Mouse (Mus musculus) bone marrow macrophage, adult 2 months (primary cell): ENCODE data around the gene Fosb. TPM values are rescaled to one million over a fixed set of nuclear protein-coding genes. Genes with fewer than 3 reads are reported as not detected.

Experiments
- H3K27ac ChIP-seq: 2 replicates; pipeline ENCODE4 v1.5.1; 2012; ENCODE audit warnings: low read depth, low read length; ENCODE audit not compliant: insufficient read depth
- H3K4me1 ChIP-seq: 2 replicates; pipeline ENCODE4 v1.6.1; 2012; ENCODE audit warnings: low read length; ENCODE audit not compliant: control insufficient read depth, insufficient read depth
- H3K4me3 ChIP-seq: 2 replicates; pipeline ENCODE4 v1.5.1; 2012; ENCODE audit warnings: mild to moderate bottlenecking, low read length, moderate library complexity; ENCODE audit not compliant: insufficient read depth
- CTCF ChIP-seq: IDR thresholded peaks from 2 replicates; pipeline ENCODE4 v1.5.1; 2012; ENCODE audit warnings: low read depth, mild to moderate bottlenecking, low read length, moderate library complexity
- POLR2A ChIP-seq: IDR thresholded peaks from 2 replicates; pipeline ENCODE4 v1.6.1; 2012; ENCODE audit warnings: mild to moderate bottlenecking, low read depth, low read length, borderline replicate concordance
- polyA plus RNA-seq: library from polyadenylated mRNA; stranded (reverse); fragments of >200 nt; gene quantifications from 2 replicates; pipeline ENCODE4 v1.2.4, GENCODE M21; 2012; ENCODE audit not compliant: missing spikeins, insufficient read depth, insufficient read length

The Fosb gene
- polyA plus RNA-seq, 1 experiment: 0.68 TPM

DNA sequence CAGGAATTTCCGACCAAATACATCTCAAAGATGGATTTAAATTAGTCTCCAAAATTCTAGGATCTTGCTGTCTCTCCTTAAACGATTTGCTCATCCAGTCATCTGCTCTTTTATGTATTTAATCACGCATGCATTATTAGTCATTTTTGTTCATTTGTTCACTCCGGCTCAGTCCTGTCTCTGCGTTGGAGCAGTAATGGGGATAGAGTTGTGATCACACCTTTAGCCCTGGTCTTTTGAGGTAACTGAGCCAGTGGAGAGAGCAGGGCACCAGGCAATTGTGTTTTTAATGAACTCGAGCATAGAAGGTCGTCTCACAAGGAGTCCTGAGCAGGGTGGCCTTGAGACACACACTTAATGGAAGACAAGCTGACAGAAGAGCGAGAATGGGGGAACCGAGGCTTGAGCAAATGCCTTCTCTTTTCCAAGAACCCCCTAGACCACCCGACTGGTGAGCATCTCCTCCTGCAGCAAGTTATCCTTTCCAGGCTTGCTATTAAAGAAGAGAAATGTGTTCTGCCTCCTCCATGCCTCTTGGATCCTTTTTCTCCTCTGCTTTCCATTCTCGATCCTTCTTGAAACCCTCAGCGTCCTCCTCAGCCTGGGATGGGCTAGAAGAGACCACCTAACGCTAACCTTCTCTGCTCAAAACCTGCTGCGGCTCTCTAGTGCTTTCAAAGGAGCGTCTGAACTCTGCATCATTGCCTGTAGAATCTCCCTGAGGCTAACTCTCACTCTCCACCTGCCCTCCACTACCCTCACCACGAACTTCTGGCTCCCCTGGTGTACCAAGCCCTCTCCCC, 8.2 kb downstream of the Fosb start:
- Histone ChIP-seq H3K4me1 (peaks cover 9% of the 10 kb centered on the region), H3K4me3 (peak overlapping the region; percentile 14), H3K27ac (no peak overlapping the region)
- TF ChIP-seq POLR2A (no peak), CTCF (no peak)

DNA sequence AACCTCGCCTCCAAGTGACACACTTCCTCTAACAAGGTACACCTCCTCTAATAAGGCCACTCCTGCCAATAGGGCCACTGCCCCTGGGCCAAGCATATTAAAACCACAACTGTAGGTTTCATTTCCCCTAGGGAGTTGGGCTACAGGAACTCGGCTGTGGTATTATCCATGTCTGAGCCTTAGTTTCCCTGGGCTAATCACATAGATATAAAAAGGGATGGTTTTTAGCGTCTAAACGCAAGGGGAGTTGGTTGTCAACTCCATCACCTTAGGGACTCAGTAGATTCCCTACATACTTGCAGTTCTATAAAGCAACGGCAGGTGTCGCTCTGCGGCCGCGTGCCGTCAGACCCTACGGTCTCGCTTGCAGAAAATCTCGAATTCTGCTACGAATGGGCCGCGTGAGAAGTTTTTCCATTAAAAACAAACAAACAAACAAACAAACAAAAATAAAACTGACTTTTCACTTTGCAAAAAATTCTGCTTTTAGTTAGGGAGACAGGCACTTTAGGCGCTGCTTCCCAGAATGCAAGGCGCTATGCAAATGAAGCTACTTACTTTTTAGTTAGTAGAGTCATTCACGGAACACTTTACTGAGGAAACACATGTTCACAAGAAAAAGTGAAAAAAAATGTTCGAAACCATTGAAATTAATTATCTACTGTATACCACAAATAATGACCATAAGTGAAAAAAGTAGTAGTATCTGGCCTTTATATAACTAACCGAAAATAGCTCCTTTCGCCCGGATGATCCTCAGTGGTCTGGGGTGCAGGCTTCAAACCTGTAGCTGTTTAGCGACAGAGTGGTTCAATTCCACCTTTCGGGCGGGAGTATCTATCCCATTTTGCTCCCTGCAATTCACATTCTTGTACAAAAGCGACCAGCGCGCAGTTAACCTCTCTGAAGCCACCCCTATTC, 9.1 kb downstream of the Fosb start:
- Histone ChIP-seq H3K27ac (no peak overlapping the region), H3K4me3 (peak overlapping the region; percentile 57), H3K4me1 (peaks cover 9% of the 10 kb centered on the region)
- peak; percentile 99 for TF ChIP-seq CTCF
- TF ChIP-seq POLR2A: no peak

DNA sequence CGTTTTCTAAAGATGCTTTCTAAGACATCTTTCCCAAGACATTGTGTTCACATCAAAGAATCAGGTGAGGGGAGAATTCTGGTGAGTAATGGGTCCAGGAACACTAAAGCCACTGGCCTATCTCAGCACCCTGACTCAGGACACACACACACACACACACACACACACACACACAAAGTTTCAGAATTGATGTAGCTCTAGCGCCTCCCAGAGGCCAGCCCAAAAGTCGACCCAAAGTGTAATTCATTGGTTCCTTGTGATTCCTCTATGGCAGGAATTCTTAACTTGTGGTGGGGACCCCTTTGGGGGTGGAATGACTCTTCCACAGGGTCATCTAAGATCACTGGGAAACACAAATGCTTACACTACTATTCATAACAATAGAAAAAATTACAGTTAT, 10.7 kb downstream of the Fosb start:
- H3K4me3 ChIP-seq: no peak overlapping the region
- TF ChIP-seq POLR2A: no peak
- peak; percentile 71 for TF ChIP-seq CTCF
- H3K27ac ChIP-seq: no peak overlapping the region
- peaks cover 9% of the 10 kb centered on the region for H3K4me1 ChIP-seq

DNA sequence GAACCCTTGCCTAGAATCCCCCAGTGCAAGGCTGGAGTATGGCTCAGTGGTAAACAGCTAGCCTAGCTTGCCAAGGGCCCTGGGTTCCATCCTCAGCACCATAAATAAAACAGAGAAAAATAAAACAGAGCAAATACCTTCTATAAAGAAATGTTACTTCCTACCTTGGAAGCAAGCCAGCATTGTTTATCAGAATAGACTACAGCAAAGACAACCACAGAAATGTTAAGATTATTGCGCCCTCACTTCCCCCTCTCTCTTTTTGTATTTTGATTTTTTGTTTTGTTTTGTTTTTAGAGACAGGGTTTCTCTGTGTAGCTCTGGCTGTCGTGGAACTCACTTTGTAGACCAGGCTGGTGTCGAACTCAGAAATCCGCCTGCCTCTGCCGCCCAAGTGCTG, 12.1 kb downstream of the Fosb start:
- Histone ChIP-seq H3K27ac (no peak overlapping the region), H3K4me3 (no peak overlapping the region), H3K4me1 (peaks cover 9% of the 10 kb centered on the region)
- TF ChIP-seq POLR2A (no peak), CTCF (no peak)

DNA sequence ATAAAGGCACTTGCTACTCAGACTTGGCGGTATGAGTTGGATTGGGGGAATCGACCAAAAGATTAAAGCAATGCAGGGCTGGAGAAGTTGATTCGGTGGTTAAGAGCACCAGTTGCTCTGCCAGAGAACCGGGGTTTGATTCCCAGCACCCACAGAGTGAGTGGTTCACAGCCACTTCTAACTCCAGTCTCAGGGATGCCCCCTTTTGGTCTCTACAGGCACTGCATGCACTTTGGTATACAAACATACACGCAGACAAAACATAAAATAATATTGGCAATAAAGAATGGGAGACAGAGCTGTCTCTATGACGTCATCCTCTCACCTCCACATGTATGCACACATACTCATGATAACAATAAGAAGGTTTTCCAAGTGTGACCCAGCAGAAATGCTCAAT, 12.8 kb downstream of the Fosb start:
- Histone ChIP-seq H3K4me1 (peaks cover 9% of the 10 kb centered on the region), H3K27ac (no peak overlapping the region), H3K4me3 (no peak overlapping the region)
- TF ChIP-seq POLR2A (no peak), CTCF (no peak)

DNA sequence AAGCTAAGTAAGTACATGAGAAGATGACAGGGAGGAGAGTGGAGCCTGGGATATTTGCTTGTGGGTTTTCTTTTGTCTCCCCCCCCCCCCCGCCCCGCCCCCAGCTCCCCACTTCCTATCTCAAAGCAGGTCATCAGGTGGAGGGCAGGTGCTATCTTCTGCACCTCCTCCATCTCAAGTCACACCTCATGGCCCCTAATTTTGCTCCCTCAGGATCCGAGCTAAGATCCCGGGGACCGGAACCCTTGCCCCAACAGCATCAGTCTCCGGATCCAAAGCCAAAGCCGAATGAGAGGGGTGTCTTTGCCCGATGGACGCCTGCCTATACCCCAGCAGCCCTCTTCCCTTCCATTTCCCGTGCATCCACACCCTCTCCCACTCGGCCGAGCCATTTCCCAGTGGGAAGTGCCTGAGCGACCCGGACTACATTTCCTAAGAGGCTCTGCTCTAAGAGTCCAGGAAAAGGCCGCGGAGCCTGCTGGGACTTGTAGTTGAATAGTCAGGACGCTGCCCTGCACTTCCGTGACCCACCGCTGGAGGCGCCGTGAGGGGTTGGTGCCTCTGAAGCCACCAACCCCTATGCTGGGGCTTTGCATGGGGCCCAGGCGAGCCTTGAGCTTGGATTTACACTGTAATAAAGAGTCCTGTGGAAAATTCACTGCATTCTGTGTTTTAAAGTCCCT, 14.2 kb downstream of the Fosb start:
- TF ChIP-seq POLR2A (no peak), CTCF (peak; percentile 75)

DNA sequence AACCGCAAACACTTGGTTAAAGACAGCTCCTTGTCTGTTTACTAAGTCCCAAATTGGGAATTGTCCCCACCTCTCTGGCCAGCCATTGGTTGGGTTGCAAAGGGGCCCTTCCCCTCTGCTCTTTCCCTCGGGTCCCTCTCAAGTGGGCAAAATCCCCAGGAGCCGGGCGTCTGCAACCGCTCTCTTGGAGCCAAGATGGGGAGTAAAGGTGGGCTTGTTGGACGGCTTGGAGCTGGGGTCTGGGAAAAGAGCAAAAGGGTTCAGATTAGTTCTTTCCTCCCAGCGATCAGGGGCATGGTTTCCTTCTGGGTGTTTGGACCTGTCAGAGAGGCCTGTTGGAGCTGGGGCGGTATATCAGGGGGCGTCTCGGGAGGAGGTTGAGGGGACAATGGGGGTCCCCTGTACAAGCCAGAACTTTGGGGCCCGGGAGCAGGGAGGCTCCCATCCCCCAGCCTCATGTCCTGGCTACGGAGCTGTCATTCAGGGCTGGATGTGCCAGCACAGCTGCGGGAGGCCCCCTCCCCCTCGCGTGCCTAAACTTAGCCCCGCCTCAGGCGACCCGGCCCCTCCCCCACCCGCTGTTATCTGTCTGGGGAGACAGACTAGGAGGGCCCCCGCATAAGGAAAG, 18.8 kb downstream of the Fosb start:
- H3K4me1 ChIP-seq: no peaks in the 10 kb centered on the region
- TF ChIP-seq POLR2A (no peak), CTCF (no peak)
- no peak overlapping the region for H3K27ac ChIP-seq
- no peak overlapping the region for H3K4me3 ChIP-seq

More for the DNA sequence above, 14.2 kb downstream of the Fosb start:
- H3K4me3 ChIP-seq: peak overlapping the region; percentile 82
- no peak overlapping the region for H3K27ac ChIP-seq
- H3K4me1 ChIP-seq: 0 out of 2 replicates have a peak, but pooled peaks cover 3% of the 10 kb centered on the region

DNA sequence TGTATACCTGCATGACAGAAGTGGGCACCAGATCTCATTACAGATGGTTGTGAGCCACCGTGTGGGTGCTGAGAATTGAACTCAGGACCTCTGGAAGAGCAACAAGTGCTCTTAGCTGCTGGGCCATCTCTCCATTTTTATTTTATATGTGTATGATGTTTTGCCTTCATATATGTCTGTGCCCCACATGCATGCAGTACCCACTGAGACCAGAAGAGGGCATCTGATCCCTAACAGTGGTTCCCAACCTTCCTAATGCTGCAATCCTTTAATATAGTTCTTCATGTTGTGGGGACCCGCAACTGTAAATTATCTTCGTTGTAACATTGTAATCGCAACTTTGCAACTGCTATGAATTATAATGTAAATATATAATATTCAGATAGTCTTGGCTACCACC, 25.1 kb downstream of the Fosb start:
- no peak overlapping the region for H3K4me3 ChIP-seq
- TF ChIP-seq CTCF (no peak), POLR2A (no peak)
- H3K27ac ChIP-seq: no peak overlapping the region
- H3K4me1 ChIP-seq: 0 out of 2 replicates have a peak, but pooled peaks cover 2% of the 10 kb centered on the region

DNA sequence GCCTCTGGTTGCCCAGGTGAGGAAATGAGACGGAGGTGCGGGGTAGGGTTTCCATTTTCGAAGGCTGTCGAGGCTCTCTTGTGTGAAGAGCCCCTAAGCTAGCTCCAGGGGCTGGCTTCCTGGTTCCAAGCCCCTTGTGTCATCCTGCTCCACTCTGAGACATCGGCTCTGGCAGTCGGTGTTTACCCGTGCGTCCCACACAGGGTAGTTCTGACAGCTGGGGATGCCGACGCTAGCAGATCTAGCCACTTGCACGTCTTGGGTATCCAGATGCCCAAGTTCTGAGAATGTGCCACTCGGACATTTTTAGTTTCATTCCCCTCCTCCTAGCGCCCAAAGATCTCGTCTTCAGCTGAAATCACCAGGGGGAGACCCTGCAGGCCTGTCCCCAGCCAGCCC, 26.4 kb downstream of the Fosb start:
- Histone ChIP-seq H3K27ac (no peak overlapping the region), H3K4me1 (0 out of 2 replicates have a peak, but pooled peaks cover 2% of the 10 kb centered on the region), H3K4me3 (no peak overlapping the region)
- TF ChIP-seq CTCF: no peak
- no peak for TF ChIP-seq POLR2A

DNA sequence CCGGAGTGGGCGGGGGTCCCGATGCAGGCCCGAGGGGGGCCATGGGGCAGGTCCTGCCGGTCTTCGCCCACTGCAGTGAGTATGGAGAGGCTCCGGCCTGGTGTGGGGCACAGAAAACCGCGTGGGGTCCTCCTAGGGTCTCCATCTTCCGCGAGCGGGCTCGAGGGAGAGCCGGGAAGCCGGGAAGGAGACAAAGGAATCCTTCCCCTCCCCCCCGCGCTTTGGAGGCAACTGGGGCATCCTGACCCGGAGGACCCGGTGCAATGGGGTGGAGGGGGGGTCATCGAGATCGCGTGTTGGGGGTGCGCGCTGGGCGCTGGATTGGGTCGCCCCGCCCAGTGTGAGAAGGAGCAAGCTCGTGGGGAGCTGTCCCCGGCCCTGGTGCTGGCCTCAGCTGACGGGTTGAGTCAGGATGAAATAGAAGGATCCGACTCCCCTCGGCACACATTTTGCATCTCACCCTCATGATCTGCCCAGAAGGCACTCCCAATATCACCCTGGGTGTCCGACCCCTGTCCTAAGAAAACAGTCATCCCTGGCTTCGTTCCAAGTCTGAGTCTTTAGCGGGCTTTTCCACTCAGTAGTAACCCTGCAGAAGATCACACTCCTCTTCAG, 27.0 kb downstream of the Fosb start:
- H3K4me3 ChIP-seq: peak overlapping the region; percentile 59

More for the DNA sequence above, 27.0 kb downstream of the Fosb start:
- TF ChIP-seq CTCF: no peak
- TF ChIP-seq POLR2A: no peak
- Histone ChIP-seq H3K27ac (no peak overlapping the region), H3K4me1 (peaks cover 3% of the 10 kb centered on the region)
